Mouse (Mus musculus): ENCODE measurements around the gene Ap2a1. TPM values are rescaled to one million over a fixed set of nuclear protein-coding genes. Genes with fewer than 3 reads are reported as not detected.

Ap2a1 gene
- total and polyA plus RNA-seq, 3 experiments = 56.1 to 67.6 (median 63.3) TPM

DNA sequence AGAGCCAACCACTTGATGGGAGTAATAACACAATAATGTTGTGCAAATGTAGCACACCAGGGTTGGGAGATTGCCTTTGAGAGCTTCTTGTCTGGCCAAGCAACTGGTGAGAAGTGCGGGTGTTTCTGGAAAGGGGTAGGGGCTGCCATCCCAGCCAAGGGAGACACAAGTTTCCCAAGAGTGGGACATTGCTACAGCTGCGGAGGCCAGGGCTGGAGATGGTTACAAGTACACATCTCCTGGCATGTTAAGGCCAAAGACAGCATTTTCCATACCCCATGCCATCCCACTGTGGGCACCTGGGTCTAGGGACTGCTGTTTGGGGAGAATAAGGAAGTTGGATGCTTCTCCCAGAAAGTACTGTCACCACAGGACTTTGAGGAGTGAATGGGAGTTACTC is 76.2 kb downstream of the Ap2a1 start:
- H3K27ac ChIP-seq = no peak overlapping the region
- H3K36me3 ChIP-seq (ENCODE audit: control insufficient read depth, insufficient read depth, low read length) = no peaks in the 10 kb centered on the region
- H3K79me2 ChIP-seq (replicated peaks; ENCODE audit: control insufficient read depth, insufficient read depth, low read length) = peaks cover 3% of the 10 kb centered on the region
- TF ChIP-seq POLR2A (IDR thresholded peaks at IDR 0.05; ENCODE audit: insufficient read depth, low read depth, low read length) (no peak), CTCF (IDR thresholded peaks at IDR 0.05) (no peak), EP300 (IDR thresholded peaks at IDR 0.05; ENCODE audit: insufficient read depth, low read depth, low read length) (no peak)
- no peak overlapping the region for H3K9ac ChIP-seq (ENCODE audit: low read depth, low read length)
- WGBS = 92% methylated on average over 2 of the region's 2 CpGs
- H3K4me1 ChIP-seq (ENCODE audit: control insufficient read depth, insufficient read depth, low read length) = peaks cover 8% of the 10 kb centered on the region
- no peaks in the 10 kb centered on the region for H3K27me3 ChIP-seq (ENCODE audit: control insufficient read depth, insufficient read depth, low read length)
- no peak overlapping the region for H3K4me3 ChIP-seq
- intact Hi-C loops (cut with DNase I) = no loop called here
- no peak for DNase-seq

DNA sequence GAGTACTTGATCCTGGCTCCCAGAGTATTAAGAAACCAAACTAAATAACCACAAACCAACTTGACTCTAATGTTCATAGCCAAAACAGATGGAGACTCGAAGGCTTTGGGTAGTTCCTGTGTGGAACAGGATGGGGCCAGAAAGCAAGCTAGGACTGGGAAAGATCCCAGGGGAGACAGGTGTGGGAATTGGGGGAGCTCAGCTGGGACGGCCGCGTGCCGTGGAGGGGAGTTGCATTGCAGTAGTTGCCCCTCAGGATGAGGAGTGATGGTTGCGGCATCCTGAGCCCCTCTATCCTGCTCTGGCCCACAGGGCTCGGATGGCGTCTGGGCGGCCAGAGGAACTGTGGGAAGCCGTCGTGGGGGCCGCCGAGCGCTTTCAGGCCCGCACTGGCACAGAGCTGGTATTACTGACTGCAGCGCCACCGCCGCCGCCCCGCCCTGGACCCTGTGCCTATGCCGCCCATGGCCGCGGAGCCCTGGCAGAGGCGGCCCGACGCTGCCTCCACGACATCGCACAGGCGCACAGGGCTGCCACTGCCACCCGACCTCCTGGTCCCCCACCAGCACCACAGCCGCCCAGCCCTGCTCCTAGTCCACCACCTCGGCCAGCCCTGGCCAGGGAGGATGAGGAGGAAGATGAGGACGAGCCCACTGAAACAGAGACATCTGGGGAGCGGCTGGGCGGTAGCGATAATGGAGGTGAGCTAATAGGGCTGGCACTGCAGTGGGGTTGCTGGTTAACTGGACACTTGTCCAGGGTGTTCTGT is 76.9 kb downstream of the Ap2a1 start:
- WGBS = 88% methylated on average over 36 of the region's 36 CpGs
- H3K4me1 ChIP-seq (ENCODE audit: control insufficient read depth, insufficient read depth, low read length) = peaks cover 9% of the 10 kb centered on the region

DNA sequence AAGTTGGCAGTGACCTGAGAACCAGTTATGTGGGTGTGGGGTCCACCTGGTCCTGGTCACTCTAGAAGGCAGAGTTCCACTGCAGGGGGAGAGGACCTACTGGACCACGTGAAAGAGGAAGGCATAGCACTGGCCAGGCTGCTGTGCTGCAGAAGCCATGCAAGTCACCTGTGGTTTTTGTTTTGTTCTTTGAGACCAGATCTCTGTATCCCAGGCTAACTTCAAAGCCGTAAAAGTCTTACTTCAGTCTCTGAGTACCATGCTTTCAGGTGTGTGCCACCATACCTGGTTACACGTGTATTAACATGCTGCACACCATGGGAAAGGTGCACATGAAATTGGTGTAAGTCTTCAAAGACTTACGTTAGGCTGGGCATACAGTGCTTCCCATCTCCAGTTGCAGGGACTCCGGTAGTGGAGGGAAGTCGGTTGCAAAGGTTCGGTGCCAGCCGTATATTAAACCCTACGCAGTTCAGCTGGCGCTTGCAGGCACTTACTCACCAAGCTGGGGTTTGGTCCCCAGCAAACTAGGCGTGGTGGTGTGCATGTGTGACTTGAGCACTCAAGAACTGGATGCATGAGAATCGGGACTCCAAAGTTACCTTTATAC is 77.6 kb downstream of the Ap2a1 start:
- Histone ChIP-seq H3K36me3 (ENCODE audit: control insufficient read depth, insufficient read depth, low read length) (no peaks in the 10 kb centered on the region), H3K27me3 (ENCODE audit: control insufficient read depth, insufficient read depth, low read length) (no peaks in the 10 kb centered on the region), H3K79me2 (replicated peaks; ENCODE audit: control insufficient read depth, insufficient read depth, low read length) (peaks cover 3% of the 10 kb centered on the region), H3K9ac (ENCODE audit: low read depth, low read length) (no peak overlapping the region), H3K4me1 (ENCODE audit: control insufficient read depth, insufficient read depth, low read length) (peaks cover 9% of the 10 kb centered on the region), H3K4me3 (no peak overlapping the region), H3K27ac (no peak overlapping the region)
- TF ChIP-seq EP300 (IDR thresholded peaks at IDR 0.05; ENCODE audit: insufficient read depth, low read depth, low read length) = no peak
- TF ChIP-seq POLR2A (IDR thresholded peaks at IDR 0.05; ENCODE audit: insufficient read depth, low read depth, low read length) = no peak
- no peak for TF ChIP-seq CTCF (IDR thresholded peaks at IDR 0.05)
- DNase-seq = no peak
- intact Hi-C loops (cut with DNase I) = no loop called here
- 88% methylated on average over 12 of the region's 12 CpGs for WGBS

More for the DNA sequence above, 76.9 kb downstream of the Ap2a1 start:
- H3K9ac ChIP-seq (ENCODE audit: low read depth, low read length) = no peak overlapping the region
- no peaks in the 10 kb centered on the region for H3K27me3 ChIP-seq (ENCODE audit: control insufficient read depth, insufficient read depth, low read length)
- peaks cover 3% of the 10 kb centered on the region for H3K79me2 ChIP-seq (replicated peaks; ENCODE audit: control insufficient read depth, insufficient read depth, low read length)
- intact Hi-C loops (cut with DNase I) = no loop called here
- no peak overlapping the region for H3K4me3 ChIP-seq
- TF ChIP-seq EP300 (IDR thresholded peaks at IDR 0.05; ENCODE audit: insufficient read depth, low read depth, low read length) (no peak), POLR2A (IDR thresholded peaks at IDR 0.05; ENCODE audit: insufficient read depth, low read depth, low read length) (0 out of 2 replicates have a peak, but pooled peaks have one; percentile 13)
- no peak overlapping the region for H3K27ac ChIP-seq
- DNase-seq = no peak
- no peaks in the 10 kb centered on the region for H3K36me3 ChIP-seq (ENCODE audit: control insufficient read depth, insufficient read depth, low read length)

DNA sequence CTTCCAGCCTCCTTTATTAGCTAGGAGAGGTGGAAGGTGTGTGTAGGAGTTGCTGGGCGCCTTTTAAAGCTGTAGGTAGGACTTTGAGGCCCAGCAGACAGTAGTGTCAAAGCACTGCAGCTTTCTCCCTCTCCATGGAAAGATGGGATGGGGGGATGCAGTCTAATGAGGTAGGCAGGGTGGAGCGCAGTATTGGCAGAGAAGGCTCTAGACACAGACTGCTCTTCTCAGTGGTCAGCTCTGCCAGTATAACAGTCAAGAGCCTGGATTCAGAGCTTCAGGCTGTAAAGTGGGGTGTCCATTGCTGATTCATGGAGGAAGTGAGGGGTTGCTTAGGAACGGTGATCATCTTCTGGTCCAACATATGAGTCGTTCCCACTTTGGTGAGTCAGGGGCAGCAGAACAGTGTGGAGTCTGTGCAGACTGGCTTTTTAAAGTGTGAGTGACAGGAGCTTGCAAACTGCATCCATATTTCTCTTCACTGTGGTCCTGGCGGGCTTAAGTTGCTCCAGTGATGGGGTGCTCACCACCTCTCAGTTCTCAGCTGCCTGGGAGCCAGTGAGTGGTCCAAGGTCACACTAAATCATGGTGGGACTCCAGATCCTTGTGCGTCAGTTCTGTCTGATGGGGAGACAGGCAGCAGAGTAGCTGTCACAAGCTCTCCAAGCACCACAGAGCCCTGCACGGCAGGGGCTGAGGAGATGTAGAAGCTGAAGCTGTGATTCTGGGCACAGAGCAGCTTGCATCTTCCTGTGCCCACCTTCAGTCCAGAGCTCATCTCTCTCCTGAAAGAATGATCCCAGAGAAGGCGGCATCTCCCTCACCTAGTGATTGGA is 78.3 kb downstream of the Ap2a1 start:
- TF ChIP-seq CTCF (IDR thresholded peaks at IDR 0.05) (no peak), EP300 (IDR thresholded peaks at IDR 0.05; ENCODE audit: insufficient read depth, low read depth, low read length) (no peak), POLR2A (IDR thresholded peaks at IDR 0.05; ENCODE audit: insufficient read depth, low read depth, low read length) (no peak)
- Histone ChIP-seq H3K27me3 (ENCODE audit: control insufficient read depth, insufficient read depth, low read length) (no peaks in the 10 kb centered on the region), H3K27ac (peak overlapping the region; percentile 94), H3K36me3 (ENCODE audit: control insufficient read depth, insufficient read depth, low read length) (no peaks in the 10 kb centered on the region), H3K79me2 (replicated peaks; ENCODE audit: control insufficient read depth, insufficient read depth, low read length) (peaks cover 3% of the 10 kb centered on the region), H3K4me3 (peak overlapping the region; percentile 100), H3K9ac (ENCODE audit: low read depth, low read length) (peak overlapping the region; percentile 74), H3K4me1 (ENCODE audit: control insufficient read depth, insufficient read depth, low read length) (peaks cover 6% of the 10 kb centered on the region)
- no peak for DNase-seq
- 60% methylated on average over 8 of the region's 8 CpGs for WGBS
- intact Hi-C loops (cut with DNase I) = no loop called here

Other genes starting within 250 kb of the Ap2a1 start
Only the 30 nearest of the 31 such genes appear.
- not detected for gene Izumo2, start 220.8 kb downstream of the Ap2a1 start, total RNA-seq (2021)
- not detected in 2 replicates for gene Izumo2, start 220.8 kb downstream of the Ap2a1 start, polyA plus RNA-seq (2012; rRNA removed)
- gene Vrk3, start 181.1 kb downstream of the Ap2a1 start, total RNA-seq (2021) = 10 to 100 TPM; 23.3 to 26.7 TPM
- gene Vrk3, start 181.1 kb downstream of the Ap2a1 start, polyA plus RNA-seq (2012; rRNA removed) = 36.3 and 41.3 TPM in 2 replicates
- not detected for gene Zfp473, start 178.4 kb downstream of the Ap2a1 start, total RNA-seq (2021)
- gene Zfp473, start 178.4 kb downstream of the Ap2a1 start, polyA plus RNA-seq (2012; rRNA removed) = 0.03 and 0.12 TPM in 2 replicates
- gene Nup62, start 113.4 kb downstream of the Ap2a1 start, total RNA-seq (2021) = 10 to 100 TPM; 27.1 to 28.0 TPM
- gene Nup62, start 113.4 kb downstream of the Ap2a1 start, polyA plus RNA-seq (2012; rRNA removed) = 36.0 and 36.6 TPM in 2 replicates
- under 1 TPM; 0.61 to 0.70 TPM for gene Il4i1, start 113.1 kb downstream of the Ap2a1 start, total RNA-seq (2021)
- gene Il4i1, start 113.1 kb downstream of the Ap2a1 start, polyA plus RNA-seq (2012; rRNA removed) = 1.3 and 1.5 TPM in 2 replicates
- gene Atf5, start 112.8 kb downstream of the Ap2a1 start, total RNA-seq (2021) = 10 to 100 TPM; 60.2 to 63.4 TPM
- 42.3 and 73.6 TPM in 2 replicates for gene Atf5, start 112.8 kb downstream of the Ap2a1 start, polyA plus RNA-seq (2012; rRNA removed)
- 10 to 100 TPM; 62.6 to 72.8 TPM for gene Akt1s1, start 80.5 kb downstream of the Ap2a1 start, total RNA-seq (2021)
- 53.8 and 63.0 TPM in 2 replicates for gene Akt1s1, start 80.5 kb downstream of the Ap2a1 start, polyA plus RNA-seq (2012; rRNA removed)
- gene Tbc1d17, start 80.4 kb downstream of the Ap2a1 start, total RNA-seq (2021) = 10 to 100 TPM; 29.6 to 46.6 TPM
- 56.0 and 61.9 TPM in 2 replicates for gene Tbc1d17, start 80.4 kb downstream of the Ap2a1 start, polyA plus RNA-seq (2012; rRNA removed)
- 10 to 100 TPM; 15.3 to 19.6 TPM for gene Pnkp, start 72.4 kb downstream of the Ap2a1 start, total RNA-seq (2021)
- 20.2 and 30.1 TPM in 2 replicates for gene Pnkp, start 72.4 kb downstream of the Ap2a1 start, polyA plus RNA-seq (2012; rRNA removed)
- gene Ptov1, start 59.7 kb downstream of the Ap2a1 start, total RNA-seq (2021) = 100 to 1,000 TPM; 155 to 172 TPM
- 293 and 317 TPM in 2 replicates for gene Ptov1, start 59.7 kb downstream of the Ap2a1 start, polyA plus RNA-seq (2012; rRNA removed)
- gene Med25, start 36.8 kb downstream of the Ap2a1 start, total RNA-seq (2021) = 10 to 100 TPM; 70.0 to 85.8 TPM
- 107 and 121 TPM in 2 replicates for gene Med25, start 36.8 kb downstream of the Ap2a1 start, polyA plus RNA-seq (2012; rRNA removed)
- 10 to 100 TPM; 16.3 to 17.1 TPM for gene Fuz, start 33.4 kb downstream of the Ap2a1 start, total RNA-seq (2021)
- gene Fuz, start 33.4 kb downstream of the Ap2a1 start, polyA plus RNA-seq (2012; rRNA removed) = 25.2 and 31.6 TPM in 2 replicates
- not detected for gene Tsks, start 13.7 kb upstream of the Ap2a1 start, total RNA-seq (2021)
- 0.26 and 1.5 TPM in 2 replicates for gene Tsks, start 13.7 kb upstream of the Ap2a1 start, polyA plus RNA-seq (2012; rRNA removed)
- 1 to 10 TPM; 1.5 to 2.1 TPM for gene Cpt1c, start 45.4 kb upstream of the Ap2a1 start, total RNA-seq (2021)
- gene Cpt1c, start 45.4 kb upstream of the Ap2a1 start, polyA plus RNA-seq (2012; rRNA removed) = 8.4 and 9.7 TPM in 2 replicates
- gene Prmt1, start 57.1 kb upstream of the Ap2a1 start, total RNA-seq (2021) = 10 to 100 TPM; 85.4 to 98.0 TPM
- 96.7 and 139 TPM in 2 replicates for gene Prmt1, start 57.1 kb upstream of the Ap2a1 start, polyA plus RNA-seq (2012; rRNA removed)
- 10 to 100 TPM; 24.4 to 26.0 TPM for gene Irf3, start 68.2 kb upstream of the Ap2a1 start, total RNA-seq (2021)
- 55.6 and 62.6 TPM in 2 replicates for gene Irf3, start 68.2 kb upstream of the Ap2a1 start, polyA plus RNA-seq (2012; rRNA removed)
- 10 to 100 TPM in 1 of 2 experiments, 1 to 10 TPM in 1; 9.5 to 11.5 TPM for gene Bcl2l12, start 69.2 kb upstream of the Ap2a1 start, total RNA-seq (2021)
- 16.8 and 19.2 TPM in 2 replicates for gene Bcl2l12, start 69.2 kb upstream of the Ap2a1 start, polyA plus RNA-seq (2012; rRNA removed)
- 10 to 100 TPM; 45.5 to 46.6 TPM for gene Scaf1, start 86.9 kb upstream of the Ap2a1 start, total RNA-seq (2021)
- gene Scaf1, start 86.9 kb upstream of the Ap2a1 start, polyA plus RNA-seq (2012; rRNA removed) = 33.9 and 36.0 TPM in 2 replicates
- gene Rras, start 88.5 kb upstream of the Ap2a1 start, total RNA-seq (2021) = 10 to 100 TPM; 40.9 to 44.3 TPM
- 107 and 114 TPM in 2 replicates for gene Rras, start 88.5 kb upstream of the Ap2a1 start, polyA plus RNA-seq (2012; rRNA removed)
- 10 to 100 TPM; 22.4 to 23.0 TPM for gene Prr12, start 123.4 kb upstream of the Ap2a1 start, total RNA-seq (2021)
- 4.9 and 7.1 TPM in 2 replicates for gene Prr12, start 123.4 kb upstream of the Ap2a1 start, polyA plus RNA-seq (2012; rRNA removed)
- gene Nosip, start 132.9 kb upstream of the Ap2a1 start, total RNA-seq (2021) = 10 to 100 TPM; 27.0 to 29.3 TPM
- 41.7 and 43.6 TPM in 2 replicates for gene Nosip, start 132.9 kb upstream of the Ap2a1 start, polyA plus RNA-seq (2012; rRNA removed)
- 1 to 10 TPM; 5.5 to 6.2 TPM for gene Prrg2, start 133.2 kb upstream of the Ap2a1 start, total RNA-seq (2021)
- 19.8 and 23.6 TPM in 2 replicates for gene Prrg2, start 133.2 kb upstream of the Ap2a1 start, polyA plus RNA-seq (2012; rRNA removed)
- gene Rcn3, start 162.7 kb upstream of the Ap2a1 start, total RNA-seq (2021) = 10 to 100 TPM; 24.6 to 27.9 TPM
- gene Rcn3, start 162.7 kb upstream of the Ap2a1 start, polyA plus RNA-seq (2012; rRNA removed) = 52.2 and 64.5 TPM in 2 replicates
- 10 to 100 TPM; 60.3 to 67.5 TPM for gene Fcgrt, start 174.4 kb upstream of the Ap2a1 start, total RNA-seq (2021)
- 82.8 and 100 TPM in 2 replicates for gene Fcgrt, start 174.4 kb upstream of the Ap2a1 start, polyA plus RNA-seq (2012; rRNA removed)
- gene Rps11, start 194.9 kb upstream of the Ap2a1 start, total RNA-seq (2021) = 100 to 1,000 TPM; 534 to 613 TPM
- gene Rps11, start 194.9 kb upstream of the Ap2a1 start, polyA plus RNA-seq (2012; rRNA removed) = 186 and 258 TPM in 2 replicates
- 100 to 1,000 TPM; 561 to 659 TPM for gene Rpl13a, start 199.3 kb upstream of the Ap2a1 start, total RNA-seq (2021)
- 915 and 1,061 TPM in 2 replicates for gene Rpl13a, start 199.3 kb upstream of the Ap2a1 start, polyA plus RNA-seq (2012; rRNA removed)
- under 1 TPM in 1 of 2 experiments, not detected in 1; 0.80 TPM for gene Gm45713, start 206.7 kb upstream of the Ap2a1 start, total RNA-seq (2021)
- 4.5 and 4.6 TPM in 2 replicates for gene Gm45713, start 206.7 kb upstream of the Ap2a1 start, polyA plus RNA-seq (2012; rRNA removed)
- 1 to 10 TPM; 5.5 to 6.4 TPM for gene Flt3l, start 206.9 kb upstream of the Ap2a1 start, total RNA-seq (2021)
- 47.4 and 59.1 TPM in 2 replicates for gene Flt3l, start 206.9 kb upstream of the Ap2a1 start, polyA plus RNA-seq (2012; rRNA removed)
- 10 to 100 TPM; 33.8 to 36.7 TPM for gene Pih1d1, start 224.8 kb upstream of the Ap2a1 start, total RNA-seq (2021)
- 48.1 and 51.2 TPM in 2 replicates for gene Pih1d1, start 224.8 kb upstream of the Ap2a1 start, polyA plus RNA-seq (2012; rRNA removed)
- gene Aldh16a1, start 225.1 kb upstream of the Ap2a1 start, total RNA-seq (2021) = 10 to 100 TPM; 19.7 to 25.1 TPM
- gene Aldh16a1, start 225.1 kb upstream of the Ap2a1 start, polyA plus RNA-seq (2012; rRNA removed) = 23.5 and 23.9 TPM in 2 replicates